Mouse (Mus musculus) hindbrain, embryonic 12.5 days (tissue): ENCODE data around the gene Stk24. TPM values are rescaled to one million over a fixed set of nuclear protein-coding genes. Genes with fewer than 3 reads are reported as not detected.

Experiments used
- ATAC-seq: fragments of 200-750 bp; cut with Nextera tagmentation; 2 replicates; pipeline ENCODE4 v1.8.0; 2017; ENCODE audit warnings: moderate TSS enrichment; ENCODE audit not compliant: low FRiP score
- H3K27ac ChIP-seq: fragments of 300-500 bp; sonication (generic); 2 replicates; pipeline ENCODE4 v1.5.1; 2016; ENCODE audit warnings: mild to moderate bottlenecking
- H3K27me3 ChIP-seq: fragments of 300-500 bp; sonication (generic); 2 replicates; pipeline ENCODE4 v1.6.1; 2016; ENCODE audit warnings: mild to moderate bottlenecking
- H3K36me3 ChIP-seq: fragments of 300-500 bp; sonication (generic); 2 replicates; pipeline ENCODE4 v1.6.1; 2016; ENCODE audit warnings: mild to moderate bottlenecking
- H3K4me1 ChIP-seq: fragments of 300-500 bp; sonication (generic); 2 replicates; pipeline ENCODE4 v1.6.1; 2016
- H3K4me2 ChIP-seq: fragments of 300-500 bp; sonication (generic); replicated peaks from 2 replicates; pipeline ENCODE4 v1.6.1; 2016; ENCODE audit warnings: mild to moderate bottlenecking
- H3K4me3 ChIP-seq: fragments of 300-500 bp; sonication (generic); 2 replicates; pipeline ENCODE4 v1.5.1; 2016; ENCODE audit warnings: mild to moderate bottlenecking
- H3K9ac ChIP-seq: fragments of 300-500 bp; sonication (generic); 2 replicates; pipeline ENCODE4 v1.6.1; 2016; ENCODE audit warnings: mild to moderate bottlenecking, moderate library complexity
- H3K9me3 ChIP-seq: fragments of 300-500 bp; sonication (generic); replicated peaks from 2 replicates; pipeline ENCODE4 v1.6.1; 2016; ENCODE audit warnings: mild to moderate bottlenecking
- WGBS: fragments of 180-500 bp; shearing (Covaris S2); methylation state at CpG from one replicate; pipeline ENCODE4 v1.1.7; 2016; 5-methylcytosine and 5-hydroxymethylcytosine counted together
- polyA plus RNA-seq: library from polyadenylated mRNA; unstranded; fragments of >200 nt; fragmentation: Nextera tagmentation; extraction: Ambion mirVana; gene quantifications from 2 replicates; pipeline ENCODE4 v1.2.1, GENCODE M21; 2016

Gene Stk24
- polyA plus RNA-seq, 1 experiment from 2014 or later: 38.4 TPM

DNA sequence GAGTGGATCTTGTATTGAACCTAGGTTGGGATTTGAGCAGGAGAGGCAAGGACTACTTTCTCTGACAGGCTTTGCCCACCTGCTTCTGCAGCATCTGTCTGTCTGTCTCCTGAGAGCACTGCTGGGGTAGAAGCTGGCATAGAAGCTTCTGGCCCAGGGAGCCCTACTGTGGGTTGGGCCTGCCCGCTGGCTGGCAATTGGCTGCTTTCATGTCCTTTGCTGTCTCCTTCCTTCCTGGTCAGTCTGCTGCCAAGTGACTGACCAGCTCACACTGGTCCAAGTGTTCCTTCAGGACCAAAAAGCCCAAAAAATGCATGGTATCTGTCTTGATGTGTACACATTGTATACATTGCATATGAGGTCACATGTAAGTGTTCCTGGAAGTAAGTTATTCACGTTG lies 115.9 kb downstream of the Stk24 start:
- Histone ChIP-seq H3K36me3 (peaks cover 23% of the 10 kb centered on the region), H3K9ac (no peak overlapping the region), H3K27me3 (no peaks in the 10 kb centered on the region), H3K4me2 (no peak overlapping the region), H3K9me3 (no peaks in the 10 kb centered on the region), H3K27ac (no peak overlapping the region), H3K4me3 (no peak overlapping the region), H3K4me1 (peaks cover 3% of the 10 kb centered on the region; the same call in 1 of the 2 replicates)
- no peak for ATAC-seq
- 82% methylated on average over 2 of the region's 2 CpGs for WGBS

GRCm38 (mm10) chr14:121262606-121263005 lies 117.2 kb downstream of the Stk24 start:
- peaks cover 3% of the 10 kb centered on the region; the same call in 1 of the 2 replicates for H3K4me1 ChIP-seq
- ATAC-seq: no peak
- H3K9me3 ChIP-seq: no peaks in the 10 kb centered on the region
- H3K27me3 ChIP-seq: no peaks in the 10 kb centered on the region
- peaks cover 26% of the 10 kb centered on the region for H3K36me3 ChIP-seq
- no peak overlapping the region for H3K4me3 ChIP-seq
- H3K9ac ChIP-seq: no peak overlapping the region
- WGBS: 74% methylated on average over 4 of the region's 4 CpGs
- no peak overlapping the region for H3K4me2 ChIP-seq
- H3K27ac ChIP-seq: no peak overlapping the region

- H3K4me2 ChIP-seq: no peak overlapping the region
- H3K4me1 ChIP-seq: peaks cover 3% of the 10 kb centered on the region; the same call in 1 of the 2 replicates
- ATAC-seq: no peak
- WGBS: 72% methylated on average over 5 of the region's 5 CpGs
- H3K36me3 ChIP-seq: peaks cover 30% of the 10 kb centered on the region
- H3K27ac ChIP-seq: no peak overlapping the region
- H3K4me3 ChIP-seq: no peak overlapping the region
- H3K9me3 ChIP-seq: no peaks in the 10 kb centered on the region
- no peak overlapping the region for H3K9ac ChIP-seq
- no peaks in the 10 kb centered on the region for H3K27me3 ChIP-seq
Observed at GRCm38 (mm10) chr14:121261229-121261879, 118.5 kb downstream of the Stk24 start.

- Histone ChIP-seq H3K36me3 (peaks cover 28% of the 10 kb centered on the region), H3K27ac (no peak overlapping the region), H3K4me2 (no peak overlapping the region), H3K27me3 (no peaks in the 10 kb centered on the region), H3K4me3 (no peak overlapping the region), H3K9me3 (no peaks in the 10 kb centered on the region), H3K9ac (no peak overlapping the region), H3K4me1 (peaks cover 3% of the 10 kb centered on the region; the same call in 1 of the 2 replicates)
- 0 out of 2 replicates have a peak, but pooled peaks have one; percentile 5 for ATAC-seq
- WGBS: 53% methylated on average over 7 of the region's 7 CpGs
Observed at GRCm38 (mm10) chr14:121259789-121260188, 120.0 kb downstream of the Stk24 start.

DNA sequence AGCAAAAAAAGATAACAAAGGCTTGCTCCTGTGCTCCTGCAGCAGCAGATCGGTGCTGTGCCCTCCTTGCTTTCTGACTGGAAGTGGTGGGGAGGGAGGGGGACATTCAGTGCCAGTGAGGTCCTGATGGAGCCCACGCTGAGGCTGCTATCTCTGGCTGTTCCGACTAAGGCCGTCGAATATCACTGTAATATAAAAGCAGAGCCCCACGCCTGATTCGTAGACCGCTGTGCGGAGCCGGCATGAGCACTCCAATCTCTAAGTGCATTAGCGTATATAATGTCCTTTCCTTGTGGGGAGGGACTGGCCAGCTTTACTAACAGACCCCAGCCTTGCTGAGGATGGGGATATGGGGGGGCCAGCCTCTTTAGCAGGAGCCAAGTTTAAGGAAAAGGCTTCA lies 120.5 kb downstream of the Stk24 start:
- no peaks in the 10 kb centered on the region for H3K9me3 ChIP-seq
- no peak overlapping the region for H3K4me3 ChIP-seq
- peaks cover 28% of the 10 kb centered on the region for H3K36me3 ChIP-seq
- peaks cover 3% of the 10 kb centered on the region; the same call in 1 of the 2 replicates for H3K4me1 ChIP-seq
- no peak overlapping the region for H3K9ac ChIP-seq
- 55% methylated on average over 11 of the region's 11 CpGs for WGBS
- no peaks in the 10 kb centered on the region for H3K27me3 ChIP-seq
- 0 out of 2 replicates have a peak overlapping the region, but pooled peaks have one; percentile 7 for H3K27ac ChIP-seq
- H3K4me2 ChIP-seq: no peak overlapping the region
- 0 out of 2 replicates have a peak, but pooled peaks have one; percentile 26 for ATAC-seq

DNA sequence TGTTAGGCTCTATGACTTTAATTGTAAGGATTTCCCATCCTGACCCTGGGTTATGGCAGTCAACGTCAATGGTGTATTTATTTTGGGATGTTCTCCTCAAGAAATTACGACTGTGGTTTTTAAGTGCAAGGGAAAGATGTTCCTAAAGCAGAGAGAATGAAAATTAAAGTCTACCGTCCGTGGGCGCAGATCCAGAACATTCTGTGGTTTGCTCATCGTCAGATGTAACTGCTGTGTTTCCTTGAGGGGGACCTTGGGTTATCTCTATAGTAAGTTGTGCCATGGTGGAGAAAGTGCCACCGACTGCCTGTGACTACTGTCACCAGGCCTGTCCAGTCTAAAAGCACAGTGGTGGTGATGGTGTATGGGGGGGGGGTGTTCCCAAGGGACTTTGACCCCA lies 122.9 kb downstream of the Stk24 start:
- Histone ChIP-seq H3K9me3 (no peaks in the 10 kb centered on the region), H3K27ac (no peak overlapping the region), H3K4me3 (no peak overlapping the region), H3K4me2 (no peak overlapping the region), H3K27me3 (no peaks in the 10 kb centered on the region), H3K9ac (no peak overlapping the region), H3K4me1 (no peaks in the 10 kb centered on the region; the same call in 1 of the 2 replicates), H3K36me3 (peaks cover 26% of the 10 kb centered on the region)
- 95% methylated on average over 7 of the region's 7 CpGs for WGBS
- no peak for ATAC-seq

GRCm38 (mm10) chr14:121255469-121255868 lies 124.3 kb downstream of the Stk24 start:
- Histone ChIP-seq H3K4me1 (no peaks in the 10 kb centered on the region), H3K36me3 (peaks cover 20% of the 10 kb centered on the region; the same call in 1 of the 2 replicates), H3K27me3 (no peaks in the 10 kb centered on the region), H3K4me3 (no peak overlapping the region), H3K9ac (no peak overlapping the region), H3K4me2 (no peak overlapping the region), H3K9me3 (no peaks in the 10 kb centered on the region), H3K27ac (no peak overlapping the region)
- WGBS: 90% methylated on average over 13 of the region's 13 CpGs
- ATAC-seq: no peak

- no peak for ATAC-seq
- H3K4me1 ChIP-seq: no peaks in the 10 kb centered on the region
- no peak overlapping the region for H3K4me2 ChIP-seq
- H3K9me3 ChIP-seq: no peaks in the 10 kb centered on the region
- 96% methylated on average over 10 of the region's 10 CpGs for WGBS
- peaks cover 20% of the 10 kb centered on the region; the same call in 1 of the 2 replicates for H3K36me3 ChIP-seq
- H3K4me3 ChIP-seq: no peak overlapping the region
- no peak overlapping the region for H3K27ac ChIP-seq
- no peaks in the 10 kb centered on the region for H3K27me3 ChIP-seq
- no peak overlapping the region for H3K9ac ChIP-seq
Observed at GRCm38 (mm10) chr14:121254869-121255268, 124.9 kb downstream of the Stk24 start.

GRCm38 (mm10) chr14:121252542-121252941 lies 127.3 kb downstream of the Stk24 start:
- H3K36me3 ChIP-seq: peaks cover 17% of the 10 kb centered on the region; the same call in 1 of the 2 replicates
- 86% methylated on average over 10 of the region's 10 CpGs for WGBS
- H3K4me2 ChIP-seq: no peak overlapping the region
- H3K4me3 ChIP-seq: no peak overlapping the region
- ATAC-seq: no peak
- no peak overlapping the region for H3K27ac ChIP-seq
- no peaks in the 10 kb centered on the region for H3K27me3 ChIP-seq
- no peak overlapping the region for H3K9ac ChIP-seq
- peaks cover 9% of the 10 kb centered on the region for H3K4me1 ChIP-seq
- H3K9me3 ChIP-seq: no peaks in the 10 kb centered on the region

DNA sequence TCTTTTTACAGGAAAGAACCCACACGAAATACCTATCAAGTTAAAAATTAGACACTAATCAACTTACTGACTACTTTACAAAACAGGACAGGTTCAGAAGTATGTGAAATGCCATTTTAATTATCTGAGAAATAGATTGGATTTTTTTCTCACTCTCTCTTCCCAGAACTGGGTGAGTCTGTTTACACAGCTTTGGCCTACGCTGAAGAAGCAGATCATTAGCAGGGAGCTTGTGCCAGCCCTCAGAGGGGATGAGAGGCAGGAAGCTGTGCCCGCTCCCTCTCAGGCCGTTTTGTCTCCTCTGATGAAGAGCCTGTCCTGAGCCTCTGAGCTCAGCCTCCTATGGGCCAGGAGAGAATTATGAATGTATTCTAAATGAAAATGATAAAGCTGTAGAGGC lies 128.1 kb downstream of the Stk24 start:
- H3K4me2 ChIP-seq: no peak overlapping the region
- no peak overlapping the region for H3K27ac ChIP-seq
- H3K4me1 ChIP-seq: peaks cover 15% of the 10 kb centered on the region
- H3K9ac ChIP-seq: no peak overlapping the region
- ATAC-seq: no peak
- no peak overlapping the region for H3K4me3 ChIP-seq
- H3K36me3 ChIP-seq: peaks cover 10% of the 10 kb centered on the region; the same call in 1 of the 2 replicates
- no peaks in the 10 kb centered on the region for H3K9me3 ChIP-seq
- WGBS: 69% methylated on average over 4 of the region's 4 CpGs
- H3K27me3 ChIP-seq: no peaks in the 10 kb centered on the region

DNA sequence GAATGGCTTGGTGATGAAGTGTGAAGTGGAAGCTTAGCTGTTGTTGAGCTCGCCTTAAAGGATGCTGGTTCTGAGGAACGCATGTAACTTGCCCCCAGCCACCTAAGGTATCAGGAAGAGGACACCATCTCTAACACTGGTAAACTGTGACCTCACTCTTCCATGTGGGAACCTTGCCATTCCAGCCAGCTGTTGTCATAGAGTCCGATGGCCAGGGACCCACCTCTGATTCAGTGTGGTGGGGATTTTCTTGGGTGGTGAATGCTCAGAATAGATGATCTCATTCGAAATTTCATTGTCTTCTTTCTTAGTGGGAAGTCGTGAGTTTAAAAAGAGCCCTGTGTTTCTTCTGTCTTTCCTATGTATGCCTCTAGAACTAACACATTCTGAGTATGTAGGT lies 128.7 kb downstream of the Stk24 start:
- peaks cover 22% of the 10 kb centered on the region for H3K4me1 ChIP-seq
- no peaks in the 10 kb centered on the region for H3K9me3 ChIP-seq
- ATAC-seq: no peak
- H3K9ac ChIP-seq: no peak overlapping the region
- H3K27ac ChIP-seq: no peak overlapping the region
- WGBS: 84% methylated on average over 5 of the region's 5 CpGs
- no peaks in the 10 kb centered on the region for H3K27me3 ChIP-seq
- H3K36me3 ChIP-seq: peaks cover 7% of the 10 kb centered on the region; the same call in 1 of the 2 replicates
- no peak overlapping the region for H3K4me2 ChIP-seq
- no peak overlapping the region for H3K4me3 ChIP-seq

DNA sequence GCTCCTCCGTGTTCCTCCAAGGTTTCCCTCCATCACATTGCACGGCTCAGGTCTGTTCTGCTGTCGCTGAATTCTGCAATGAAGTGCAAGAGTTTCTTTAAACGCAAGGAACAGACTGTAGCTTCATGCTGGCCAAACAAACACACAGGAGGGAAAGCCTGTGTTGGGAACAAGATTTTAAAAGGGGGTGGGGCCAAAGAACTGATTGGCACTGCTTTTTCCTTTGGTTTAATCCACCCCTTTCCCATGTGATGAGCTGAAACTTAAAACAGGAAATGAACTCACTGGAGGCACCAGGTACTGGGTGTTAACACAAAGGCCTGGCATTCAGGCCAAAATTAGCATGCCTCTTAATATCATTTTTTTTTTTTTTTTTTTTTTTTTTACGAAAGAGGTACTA lies 131.5 kb downstream of the Stk24 start:
- WGBS: 87% methylated on average over 5 of the region's 5 CpGs
- no peaks in the 10 kb centered on the region for H3K9me3 ChIP-seq
- ATAC-seq: no peak
- peaks cover 22% of the 10 kb centered on the region for H3K4me1 ChIP-seq
- H3K27ac ChIP-seq: no peak overlapping the region
- no peak overlapping the region for H3K4me2 ChIP-seq
- no peaks in the 10 kb centered on the region for H3K27me3 ChIP-seq
- no peak overlapping the region for H3K9ac ChIP-seq
- no peak overlapping the region for H3K4me3 ChIP-seq
- peaks cover 17% of the 10 kb centered on the region for H3K36me3 ChIP-seq

DNA sequence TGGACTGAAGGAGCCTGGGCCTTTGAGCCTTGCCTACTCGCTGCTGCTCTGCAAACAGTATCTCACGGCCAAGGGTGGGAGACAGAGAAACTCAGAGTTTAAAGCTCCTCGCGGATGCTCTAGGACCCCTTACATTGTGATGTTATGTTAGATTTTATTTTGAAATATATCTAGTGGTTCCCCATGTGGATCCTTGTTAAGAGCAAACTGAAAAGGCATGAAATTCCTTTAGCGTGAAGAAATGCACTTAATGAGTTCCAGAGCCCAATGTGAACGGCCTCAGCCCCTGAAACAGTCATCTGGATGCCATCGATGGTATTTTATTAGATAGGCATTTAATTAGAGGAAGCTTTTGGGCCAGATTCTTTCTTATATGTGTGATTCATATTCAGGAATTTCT lies 132.5 kb downstream of the Stk24 start:
- peaks cover 26% of the 10 kb centered on the region for H3K36me3 ChIP-seq
- H3K9ac ChIP-seq: no peak overlapping the region
- H3K4me2 ChIP-seq: no peak overlapping the region
- H3K4me1 ChIP-seq: peaks cover 22% of the 10 kb centered on the region
- WGBS: 52% methylated on average over 7 of the region's 7 CpGs
- H3K9me3 ChIP-seq: no peaks in the 10 kb centered on the region
- no peak overlapping the region for H3K4me3 ChIP-seq
- no peak for ATAC-seq
- no peaks in the 10 kb centered on the region for H3K27me3 ChIP-seq
- H3K27ac ChIP-seq: 0 out of 2 replicates have a peak overlapping the region, but pooled peaks have one; percentile 12
